8 mouse cellular contexts compared by ENCODE assay signal in the genomic region with DNA sequence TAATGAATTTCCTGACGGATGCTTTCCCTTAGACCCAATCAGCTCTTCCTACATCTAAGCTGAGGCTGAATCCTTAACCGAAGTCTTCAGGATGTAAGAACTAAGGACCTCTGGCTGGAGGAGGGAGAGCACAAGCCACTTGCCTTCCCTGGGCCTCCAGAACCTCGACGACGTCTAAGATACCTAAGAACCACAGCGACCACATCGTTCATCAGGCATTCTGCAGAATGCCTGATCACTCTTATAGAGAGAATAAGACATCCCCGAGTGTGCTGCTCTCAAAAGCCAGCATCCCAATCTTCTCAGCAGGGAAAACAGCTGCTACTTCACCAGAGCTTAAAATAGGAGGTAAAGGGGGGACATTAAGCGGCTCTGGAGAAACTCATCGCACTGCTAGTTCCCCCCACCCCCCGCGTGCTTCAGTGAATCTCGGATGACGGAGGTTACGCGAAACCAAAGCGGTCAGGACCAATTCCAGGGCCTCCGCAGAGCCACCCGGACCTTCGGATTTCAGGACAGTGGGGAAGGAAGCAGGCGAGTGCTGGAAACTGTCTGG. TPM values are rescaled to one million over a fixed set of nuclear protein-coding genes. Genes with fewer than 3 reads are reported as not detected.
DNase-seq lines count a peak whose midpoint lies in the region; ATAC-seq and TF ChIP-seq lines count a peak whose summit lies in the region.

No protein-coding gene starts in this region.

- WGBS in bone marrow, adult 2 months: 1% methylated on average over 21 of the region's 21 CpGs
- under 1% methylated on average over 21 of the region's 21 CpGs for WGBS in stomach, postnatal 0 days

- no peak for TF ChIP-seq POLR2A in bone marrow, adult 2 months (IDR thresholded peaks at IDR 0.05; ENCODE audit: borderline replicate concordance, control insufficient read depth, low read depth, low read length)

- no peaks in the 10 kb centered on the region for H3K36me3 ChIP-seq in stomach, postnatal 0 days (ENCODE audit: control insufficient read depth, insufficient read depth, low read length)

- peak overlapping the region; percentile 97 for H3K4me3 ChIP-seq in bone marrow, adult 2 months (replicated peaks; ENCODE audit: control insufficient read depth, low read depth, low read length)
- peak overlapping the region; percentile 84 for H3K4me3 ChIP-seq in stomach, postnatal 0 days (ENCODE audit: low read depth, low read length)

- no peak for TF ChIP-seq EP300 in stomach, postnatal 0 days (optimal IDR thresholded peaks at IDR 0.05)

- no peaks in the 10 kb centered on the region for H3K9me3 ChIP-seq in stomach, postnatal 0 days (ENCODE audit: control insufficient read depth, low read length)

- H3K27me3 ChIP-seq in stomach, postnatal 0 days (ENCODE audit: control insufficient read depth, insufficient read depth, low read length): no peaks in the 10 kb centered on the region

- H3K27ac ChIP-seq in bone marrow, adult 2 months (ENCODE audit: control insufficient read depth, insufficient read depth, low read depth, low read length, poor library complexity): peak overlapping the region; percentile 94
- peak overlapping the region; percentile 94 for H3K27ac ChIP-seq in stomach, postnatal 0 days (replicated peaks)

- H3K4me1 ChIP-seq in bone marrow, adult 2 months (ENCODE audit: control insufficient read depth, insufficient read depth, low read length): peaks cover 3% of the 10 kb centered on the region
- 0 out of 2 replicates have a peak, but pooled peaks cover 2% of the 10 kb centered on the region for H3K4me1 ChIP-seq in stomach, postnatal 0 days (replicated peaks; ENCODE audit: control insufficient read depth, insufficient read depth)

- H3K4me2 ChIP-seq in stomach, postnatal 0 days (replicated peaks; ENCODE audit: low read depth): peak overlapping the region; percentile 82

- peak overlapping the region; percentile 79 for H3K9ac ChIP-seq in stomach, postnatal 0 days (ENCODE audit: low read length)

- intact Hi-C loops in heart, postnatal 14 days (cut with DNase I): loop anchor here (5.0 kb wide), 1 partner anchor 263 kb away; the partner anchor contains the start of gene Tspyl1

- no peak for ATAC-seq in stomach, postnatal 0 days (ENCODE audit: low FRiP score, low TSS enrichment)

- peak; percentile 7 for DNase-seq in adrenal gland, postnatal 10 days
- no peak for DNase-seq in adrenal gland, adult 8-10 months
- peak; percentile 15 for DNase-seq in layer of hippocampus, adult 11-12 months (ENCODE audit: low spot score)
- no peak for DNase-seq in layer of hippocampus, postnatal 14 days (ENCODE audit: low spot score in 2 of 2)
- DNase-seq in heart, postnatal 14 days: peak; percentile 2 to 13
- peak; percentile 0 for DNase-seq in lung, postnatal 25 days (ENCODE audit: low spot score)
- no peak for DNase-seq in stomach, postnatal 0 days (ENCODE audit: low spot score)

- no peak for TF ChIP-seq CTCF in bone marrow, adult 2 months (IDR thresholded peaks at IDR 0.05; ENCODE audit: control insufficient read depth, insufficient read depth, low read length)
- TF ChIP-seq CTCF in stomach, postnatal 0 days (IDR thresholded peaks at IDR 0.05; ENCODE audit: low read depth): no peak

RNA-seq across cellular contexts. Expression of gene Rwdd1, which starts 0.6 kb away (rescaled TPM):
- 10 to 100 TPM; 93.2 to 93.4 TPM for total RNA-seq in adrenal gland, postnatal 10 days (2021)
- 100 to 1,000 TPM in 2 of 4 experiments, 10 to 100 TPM in 2; 96.3 to 117 (median 103) TPM for total RNA-seq in adrenal gland, adult 8-10 months (2022)
- 100 to 1,000 TPM in 1 of 2 experiments, 10 to 100 TPM in 1; 98.7 to 101 TPM for total RNA-seq in layer of hippocampus, postnatal 14 days (2021)
- polyA plus RNA-seq in bone marrow, adult 2 months (2011; ENCODE audit: insufficient read depth, insufficient read length, low replicate concordance, missing spikeins): 6.0 and 47.9 TPM in 2 replicates
- 100 to 1,000 TPM in 1 of 2 experiments, 10 to 100 TPM in 1; 96.1 to 101 TPM for total RNA-seq in heart, postnatal 14 days (2021)
- polyA plus RNA-seq in stomach, postnatal 0 days (2015; fragmentation: Nextera tagmentation; extraction: Ambion mirVana): 104 and 109 TPM in 2 replicates

RNA-seq across cellular contexts. Expression of gene Trappc3l, which starts 18.6 kb away (rescaled TPM):
- total RNA-seq in adrenal gland, postnatal 10 days (2021): not detected
- not detected for total RNA-seq in adrenal gland, adult 8-10 months (2022)
- total RNA-seq in layer of hippocampus, postnatal 14 days (2021): under 1 TPM in 1 of 2 experiments, not detected in 1; 0.33 TPM
- polyA plus RNA-seq in bone marrow, adult 2 months (2011; ENCODE audit: insufficient read depth, insufficient read length, low replicate concordance, missing spikeins): not detected in 2 replicates
- not detected for total RNA-seq in heart, postnatal 14 days (2021)
- not detected in 2 replicates for polyA plus RNA-seq in stomach, postnatal 0 days (2015; fragmentation: Nextera tagmentation; extraction: Ambion mirVana)

RNA-seq across cellular contexts. Expression of gene Calhm4, which starts 25.3 kb away (rescaled TPM):
- not detected for total RNA-seq in adrenal gland, postnatal 10 days (2021)
- total RNA-seq in adrenal gland, adult 8-10 months (2022): not detected
- total RNA-seq in layer of hippocampus, postnatal 14 days (2021): not detected
- not detected in 2 replicates for polyA plus RNA-seq in bone marrow, adult 2 months (2011; ENCODE audit: insufficient read depth, insufficient read length, low replicate concordance, missing spikeins)
- not detected for total RNA-seq in heart, postnatal 14 days (2021)
- not detected in 2 replicates for polyA plus RNA-seq in stomach, postnatal 0 days (2015; fragmentation: Nextera tagmentation; extraction: Ambion mirVana)

Comparison
In these comparisons a context has a peak if more than half of its experiments do, and no peak if none do; other contexts are left out.
1. DNase-seq: peak in adrenal gland, postnatal 10 days (single experiment), layer of hippocampus, adult 11-12 months (single experiment), heart, postnatal 14 days (2 of 2) and lung, postnatal 25 days (single experiment); none in adrenal gland, adult 8-10 months (single experiment), layer of hippocampus, postnatal 14 days (0 of 2) and stomach, postnatal 0 days (single experiment).